Mouse (Mus musculus) midbrain, embryonic 11.5 days (tissue): ENCODE measurements around the gene BC052040. TPM values are rescaled to one million over a fixed set of nuclear protein-coding genes. Genes with fewer than 3 reads are reported as not detected.
A peak's percentile ranks its signal among the peaks of the same experiment; 100 is the strongest.

Experiments used
- ATAC-seq: fragments of 200-750 bp; cut with Nextera tagmentation; 2 replicates; pipeline ENCODE4 v1.8.0; 2017; ENCODE audit warnings: moderate TSS enrichment, moderate library complexity; ENCODE audit not compliant: low FRiP score
- DNase-seq: peaks from one replicate; pipeline ENCODE4 v3.0.0; 2015; ENCODE audit warnings: low spot score; ENCODE audit errors: missing footprints
- H3K27ac ChIP-seq: fragments of 300-500 bp; sonication (generic); 2 replicates; pipeline ENCODE4 v1.5.1; 2014; ENCODE audit warnings: low read depth, low read length
- H3K27me3 ChIP-seq: fragments of 300-500 bp; sonication (generic); 2 replicates; pipeline ENCODE4 v1.6.1; 2014; ENCODE audit warnings: mild to moderate bottlenecking, low read length, moderate library complexity, mixed read lengths; ENCODE audit not compliant: control insufficient read depth, insufficient read depth
- H3K36me3 ChIP-seq: fragments of 300-500 bp; sonication (generic); 2 replicates; pipeline ENCODE4 v1.6.1; 2014; ENCODE audit warnings: mild to moderate bottlenecking, low read length, moderate library complexity, mixed read lengths; ENCODE audit not compliant: control insufficient read depth, insufficient read depth
- H3K4me1 ChIP-seq: fragments of 300-500 bp; sonication (generic); 2 replicates; pipeline ENCODE4 v1.6.1; 2014; ENCODE audit warnings: low read length; ENCODE audit not compliant: control insufficient read depth, insufficient read depth
- H3K4me2 ChIP-seq: fragments of 300-500 bp; sonication (generic); 2 replicates; pipeline ENCODE4 v1.6.1; 2014; ENCODE audit warnings: mild to moderate bottlenecking, moderate library complexity
- H3K4me3 ChIP-seq: fragments of 300-500 bp; sonication (generic); 2 replicates; pipeline ENCODE4 v1.5.1; 2014; ENCODE audit warnings: low read depth, low read length
- H3K9ac ChIP-seq: fragments of 300-500 bp; sonication (generic); 2 replicates; pipeline ENCODE4 v1.6.1; 2014; ENCODE audit warnings: low read length
- H3K9me3 ChIP-seq: fragments of 300-500 bp; sonication (generic); 2 replicates; pipeline ENCODE4 v1.6.1; 2016; ENCODE audit warnings: low read length; ENCODE audit not compliant: control insufficient read depth
- WGBS: fragments of 180-500 bp; shearing (Covaris S2); extraction: QIAGEN DNeasy Blood & Tissue Kit; methylation state at CpG from one replicate; pipeline ENCODE4 v1.1.7; 2014; 5-methylcytosine and 5-hydroxymethylcytosine counted together
- polyA plus RNA-seq: library from polyadenylated mRNA; unstranded; fragments of >200 nt; fragmentation: Nextera tagmentation; extraction: Ambion mirVana; gene quantifications from 2 replicates; pipeline ENCODE4 v1.2.1, GENCODE M21; 2014

The BC052040 gene
- polyA plus RNA-seq, 1 experiment from 2014 or later = 19.6 TPM

DNA sequence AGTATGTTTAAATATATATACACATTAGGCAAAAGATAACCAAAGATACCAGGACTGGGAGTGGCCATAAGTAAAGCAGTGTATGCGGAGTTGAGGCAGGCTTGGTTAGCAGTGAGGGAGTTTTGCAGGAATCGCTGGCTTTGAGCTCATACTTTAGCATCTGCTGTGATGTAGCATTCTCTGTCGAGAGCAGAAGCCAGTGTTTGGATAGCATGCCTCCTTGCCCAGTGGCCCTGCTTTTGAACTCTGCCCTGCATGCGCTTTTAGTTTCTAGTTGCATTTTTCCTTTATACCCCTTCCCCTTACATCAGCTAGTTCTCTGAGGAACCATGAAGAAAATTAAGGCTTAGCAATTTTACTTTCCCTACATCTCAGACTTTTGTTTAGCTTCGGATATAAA lies 136.0 kb downstream of the BC052040 start:
- H3K27ac ChIP-seq = no peak overlapping the region
- H3K9me3 ChIP-seq = no peaks in the 10 kb centered on the region
- no peak overlapping the region for H3K4me3 ChIP-seq
- H3K27me3 ChIP-seq = no peaks in the 10 kb centered on the region
- no peaks in the 10 kb centered on the region for H3K36me3 ChIP-seq
- H3K4me1 ChIP-seq = no peaks in the 10 kb centered on the region
- H3K4me2 ChIP-seq = no peak overlapping the region
- no peak overlapping the region for H3K9ac ChIP-seq
- DNase-seq (peak; percentile 69), ATAC-seq (no peak)
- 82% methylated on average over 5 of the region's 5 CpGs for WGBS

DNA sequence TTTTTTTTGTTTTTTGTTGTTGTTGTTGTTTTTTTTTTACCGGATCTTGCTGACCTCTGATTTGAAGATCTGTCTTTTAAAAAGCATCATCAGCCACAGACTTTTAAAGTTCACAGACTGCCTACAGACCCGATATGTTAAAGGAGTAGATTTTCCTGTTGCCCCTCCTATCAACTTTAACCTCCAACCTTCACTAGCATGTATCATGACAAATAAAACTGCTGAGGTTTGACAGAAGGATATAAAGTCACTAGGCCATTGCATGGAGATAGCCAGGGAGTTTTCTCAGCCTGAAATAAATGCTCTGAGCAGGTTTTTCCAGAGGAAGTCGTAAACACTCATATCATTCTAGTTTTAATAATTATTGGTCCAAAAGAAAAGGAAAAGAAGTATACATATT lies 136.5 kb downstream of the BC052040 start:
- no peak overlapping the region for H3K4me3 ChIP-seq
- no peak overlapping the region for H3K27ac ChIP-seq
- no peaks in the 10 kb centered on the region for H3K36me3 ChIP-seq
- DNase-seq (no peak), ATAC-seq (no peak)
- H3K4me1 ChIP-seq = no peaks in the 10 kb centered on the region
- no peaks in the 10 kb centered on the region for H3K27me3 ChIP-seq
- WGBS = 92% methylated on average over 3 of the region's 3 CpGs
- H3K9me3 ChIP-seq = no peaks in the 10 kb centered on the region
- H3K4me2 ChIP-seq = no peak overlapping the region
- no peak overlapping the region for H3K9ac ChIP-seq

DNA sequence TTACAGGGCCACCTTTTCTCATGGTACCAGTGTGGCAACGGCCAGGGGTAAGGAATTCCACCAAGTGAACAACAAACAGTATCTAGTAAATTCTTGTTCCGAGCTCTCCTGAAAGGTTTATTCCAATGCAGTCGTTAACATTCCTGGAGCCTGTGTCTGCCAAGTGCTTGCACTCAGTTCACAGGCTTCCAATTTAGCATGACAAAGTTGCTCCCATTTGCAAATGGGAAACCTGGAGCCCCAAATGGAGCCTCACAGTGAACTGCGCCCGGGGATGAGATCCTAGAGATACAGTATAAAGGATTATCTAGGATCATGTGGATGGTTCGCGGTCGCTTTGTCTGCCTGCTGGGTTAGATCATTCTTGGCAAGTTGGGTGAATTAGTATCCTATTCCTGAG lies 141.9 kb downstream of the BC052040 start:
- Histone ChIP-seq H3K36me3 (no peaks in the 10 kb centered on the region), H3K27me3 (no peaks in the 10 kb centered on the region), H3K4me1 (peaks cover 4% of the 10 kb centered on the region; the same call in 1 of the 2 replicates), H3K4me3 (no peak overlapping the region), H3K9ac (no peak overlapping the region), H3K27ac (no peak overlapping the region), H3K9me3 (no peaks in the 10 kb centered on the region), H3K4me2 (no peak overlapping the region)
- WGBS = 26% methylated on average over 8 of the region's 8 CpGs
- ATAC-seq (0 out of 2 replicates have a peak, but pooled peaks have one; percentile 43), DNase-seq (no peak)

DNA sequence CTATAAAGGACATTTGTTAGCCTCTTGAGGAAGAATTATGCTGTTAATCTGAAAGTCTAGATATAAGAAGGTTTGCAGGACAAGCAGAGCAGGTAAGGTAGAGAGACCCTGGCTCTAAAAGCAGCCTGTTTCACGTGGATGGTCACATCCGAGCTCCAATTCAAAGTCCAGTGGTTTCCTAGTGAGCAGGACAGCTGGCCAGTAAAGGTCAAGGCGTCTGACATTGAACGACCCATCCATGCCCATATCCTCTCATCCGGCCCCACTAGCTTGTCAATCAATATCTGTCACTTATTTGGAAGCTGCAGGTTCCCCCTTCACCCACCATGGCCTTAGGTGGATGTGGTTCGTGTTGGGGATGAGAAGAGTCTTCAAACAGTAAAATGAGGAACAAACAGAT lies 142.7 kb downstream of the BC052040 start:
- Histone ChIP-seq H3K4me3 (no peak overlapping the region), H3K9me3 (no peaks in the 10 kb centered on the region), H3K9ac (no peak overlapping the region), H3K36me3 (no peaks in the 10 kb centered on the region), H3K27me3 (no peaks in the 10 kb centered on the region), H3K27ac (no peak overlapping the region), H3K4me2 (no peak overlapping the region), H3K4me1 (peaks cover 4% of the 10 kb centered on the region; the same call in 1 of the 2 replicates)
- ATAC-seq (no peak), DNase-seq (no peak)
- WGBS = 53% methylated on average over 6 of the region's 6 CpGs

DNA sequence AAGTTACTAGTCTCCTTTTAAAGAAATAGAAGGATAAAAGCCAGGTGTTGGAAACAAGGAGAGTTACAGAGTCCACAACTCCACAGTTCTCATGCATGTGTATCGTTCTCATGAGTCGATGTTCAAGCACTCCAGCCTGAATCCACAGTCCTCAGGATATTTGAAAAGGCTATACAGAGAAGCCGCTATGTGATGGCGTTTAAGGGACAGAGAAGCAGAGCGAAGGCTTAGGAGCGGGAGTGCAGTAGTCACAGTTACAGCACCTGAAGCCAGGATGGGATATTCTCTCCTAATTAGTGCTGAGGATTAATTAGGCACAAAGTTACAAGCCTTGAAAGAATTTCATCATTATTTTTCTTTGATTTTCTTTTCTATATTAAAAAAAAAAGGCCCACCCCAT lies 143.2 kb downstream of the BC052040 start:
- no peak overlapping the region for H3K27ac ChIP-seq
- no peak for ATAC-seq
- H3K4me2 ChIP-seq = no peak overlapping the region
- WGBS = 89% methylated on average over 6 of the region's 6 CpGs
- H3K9ac ChIP-seq = no peak overlapping the region
- no peaks in the 10 kb centered on the region for H3K9me3 ChIP-seq
- H3K4me1 ChIP-seq = peaks cover 4% of the 10 kb centered on the region; the same call in 1 of the 2 replicates
- no peaks in the 10 kb centered on the region for H3K36me3 ChIP-seq
- H3K27me3 ChIP-seq = no peaks in the 10 kb centered on the region
- no peak for DNase-seq
- no peak overlapping the region for H3K4me3 ChIP-seq

DNA sequence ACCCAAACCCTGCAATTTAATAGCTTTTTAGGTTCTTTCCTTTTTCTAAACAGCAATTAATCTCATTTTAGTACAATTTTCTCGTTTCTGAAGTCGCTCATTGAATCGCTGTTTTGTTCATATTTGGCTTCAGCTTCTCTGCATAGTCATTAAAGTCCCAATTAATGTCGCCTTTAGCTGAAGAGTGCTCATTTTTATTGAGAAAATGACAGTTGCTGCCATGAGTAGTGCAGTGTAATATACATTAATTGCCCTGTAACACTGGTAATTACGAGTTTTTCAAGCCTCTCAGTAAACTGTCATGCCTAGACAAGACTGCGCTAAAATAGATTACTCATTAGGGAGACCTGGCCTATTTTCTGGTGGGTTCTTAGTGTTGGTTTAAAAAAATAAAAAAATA lies 144.0 kb downstream of the BC052040 start:
- H3K4me3 ChIP-seq = no peak overlapping the region
- H3K9me3 ChIP-seq = no peaks in the 10 kb centered on the region
- no peak overlapping the region for H3K27ac ChIP-seq
- peaks cover 4% of the 10 kb centered on the region; the same call in 1 of the 2 replicates for H3K4me1 ChIP-seq
- H3K9ac ChIP-seq = no peak overlapping the region
- H3K27me3 ChIP-seq = no peaks in the 10 kb centered on the region
- H3K36me3 ChIP-seq = no peaks in the 10 kb centered on the region
- H3K4me2 ChIP-seq = no peak overlapping the region
- whole genome bisulfite sequencing = 90% methylated on average over 6 of the region's 6 CpGs
- ATAC-seq (no peak), DNase-seq (no peak)

DNA sequence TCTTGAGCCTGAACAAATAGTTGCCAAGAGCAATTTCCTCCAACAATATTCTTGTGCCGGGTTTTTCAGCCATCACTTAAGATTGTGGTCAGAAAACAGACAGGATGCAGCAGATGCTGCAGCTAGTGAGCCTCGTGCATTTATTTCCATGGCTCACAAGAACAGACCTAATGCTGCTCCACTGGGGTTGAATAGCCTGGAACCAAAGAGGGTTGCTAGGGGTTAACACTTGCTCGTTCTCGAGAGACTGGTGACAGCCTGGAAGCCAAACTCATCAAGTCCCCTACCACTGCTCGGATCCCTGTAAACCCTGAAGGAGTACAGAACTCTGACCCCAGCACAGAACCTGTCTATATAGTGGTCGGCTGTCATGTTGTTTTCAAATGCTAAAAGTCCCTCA lies 144.4 kb downstream of the BC052040 start:
- DNase-seq = no peak
- Histone ChIP-seq H3K9ac (no peak overlapping the region), H3K4me3 (no peak overlapping the region), H3K27me3 (no peaks in the 10 kb centered on the region), H3K36me3 (no peaks in the 10 kb centered on the region), H3K27ac (no peak overlapping the region), H3K4me1 (peaks cover 4% of the 10 kb centered on the region; the same call in 1 of the 2 replicates), H3K9me3 (no peaks in the 10 kb centered on the region), H3K4me2 (no peak overlapping the region)
- no peak for ATAC-seq
- 71% methylated on average over 6 of the region's 6 CpGs for WGBS

DNA sequence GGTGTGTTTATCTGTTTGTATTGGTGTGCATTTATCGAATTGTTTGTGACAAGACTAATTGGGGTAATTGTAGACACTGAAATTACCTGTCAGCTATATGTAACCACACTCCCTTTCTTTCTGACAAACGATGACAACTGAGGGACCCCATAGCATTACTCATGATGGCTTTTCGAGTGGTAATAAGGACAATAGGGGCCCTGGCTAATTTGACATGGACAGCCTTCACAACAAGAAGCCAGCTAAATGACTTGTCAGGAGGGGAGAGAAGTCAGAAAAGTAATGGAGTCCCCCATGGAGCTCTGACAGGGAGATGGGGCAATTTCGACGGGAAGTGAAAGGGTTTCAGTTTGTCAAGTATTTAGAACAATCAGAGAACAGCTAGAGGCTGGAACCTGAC lies 145.3 kb downstream of the BC052040 start:
- DNase-seq = no peak
- H3K27ac ChIP-seq = no peak overlapping the region
- no peak for ATAC-seq
- WGBS = 77% methylated on average over 5 of the region's 5 CpGs
- H3K4me1 ChIP-seq = peaks cover 4% of the 10 kb centered on the region; the same call in 1 of the 2 replicates
- no peak overlapping the region for H3K4me2 ChIP-seq
- H3K9ac ChIP-seq = no peak overlapping the region
- no peaks in the 10 kb centered on the region for H3K9me3 ChIP-seq
- H3K27me3 ChIP-seq = no peaks in the 10 kb centered on the region
- H3K4me3 ChIP-seq = no peak overlapping the region
- H3K36me3 ChIP-seq = no peaks in the 10 kb centered on the region

DNA sequence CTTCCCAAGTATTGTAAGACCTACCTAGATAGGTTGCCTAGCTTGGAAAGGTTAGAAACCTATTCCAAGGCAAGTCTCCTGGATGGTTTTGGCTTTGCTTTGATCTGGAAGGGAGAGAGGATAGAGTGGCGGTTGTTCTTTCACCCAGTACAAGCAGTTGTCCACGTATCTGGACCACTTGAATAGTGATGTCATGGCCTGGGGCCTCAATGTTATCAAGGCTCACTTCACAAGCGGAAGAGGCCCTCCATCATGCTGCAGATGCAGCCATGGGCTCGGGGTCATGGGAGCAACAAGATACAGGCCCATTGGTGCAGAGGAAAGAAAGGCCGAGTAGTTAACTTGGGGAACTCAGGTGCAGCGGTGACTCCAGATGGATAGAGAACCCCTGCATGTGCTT lies 147.1 kb downstream of the BC052040 start:
- Histone ChIP-seq H3K27me3 (no peaks in the 10 kb centered on the region), H3K4me1 (no peaks in the 10 kb centered on the region; the same call in 1 of the 2 replicates), H3K4me3 (no peak overlapping the region), H3K9me3 (no peaks in the 10 kb centered on the region), H3K36me3 (no peaks in the 10 kb centered on the region), H3K27ac (no peak overlapping the region), H3K4me2 (no peak overlapping the region), H3K9ac (no peak overlapping the region)
- ATAC-seq (no peak), DNase-seq (no peak)
- WGBS = 95% methylated on average over 6 of the region's 6 CpGs

DNA sequence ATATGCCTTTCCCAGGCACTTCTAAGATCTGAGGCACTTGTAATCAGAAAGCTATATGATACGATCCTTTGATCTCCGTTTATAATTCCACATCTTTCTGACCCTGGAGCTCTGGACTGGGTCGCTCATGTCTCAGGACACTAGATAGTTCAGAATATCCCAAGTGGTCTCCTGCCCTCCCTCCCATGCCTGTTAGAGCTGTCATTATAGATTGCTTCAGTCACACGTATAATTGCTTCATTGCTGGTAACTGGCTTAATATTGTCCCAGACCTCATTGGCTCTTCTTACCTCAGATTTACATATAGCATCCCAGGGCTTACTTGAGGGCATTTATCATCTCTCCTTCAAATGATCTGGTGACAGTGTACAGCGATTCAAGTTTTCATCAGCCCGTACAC lies 149.0 kb downstream of the BC052040 start:
- DNase-seq (no peak), ATAC-seq (no peak)
- H3K4me1 ChIP-seq = no peaks in the 10 kb centered on the region
- H3K9me3 ChIP-seq = no peaks in the 10 kb centered on the region
- no peak overlapping the region for H3K4me2 ChIP-seq
- no peaks in the 10 kb centered on the region for H3K36me3 ChIP-seq
- no peaks in the 10 kb centered on the region for H3K27me3 ChIP-seq
- no peak overlapping the region for H3K4me3 ChIP-seq
- no peak overlapping the region for H3K27ac ChIP-seq
- no peak overlapping the region for H3K9ac ChIP-seq
- WGBS = 89% methylated on average over 6 of the region's 6 CpGs
